Comparison of ENCODE assay signal across 10 mouse cellular contexts in genomic region chr5:125614348-125614747, GRCm38 (mm10).
DNase-seq lines count a peak whose midpoint lies in the region; ATAC-seq and TF ChIP-seq lines count a peak whose summit lies in the region.
"Had no signal": no experiment of that assay in that cellular context is flagged by ENCODE, and none has a peak within 500 bp of the region (broad histone marks: within the 10 kb centered on the region; RNA-seq: fewer than 3 reads in every experiment).

No protein-coding gene starts in this region.

- H3K9ac ChIP-seq in forebrain, postnatal 0 days, result no peak overlapping the region
- no peak overlapping the region for H3K9ac ChIP-seq in forebrain, embryonic 12.5 days
- no peak overlapping the region for H3K9ac ChIP-seq in liver, embryonic 13.5 days
- no peak overlapping the region for H3K9ac ChIP-seq in neural tube, embryonic 11.5 days (ENCODE audit: low read length)
- H3K9ac ChIP-seq: hindbrain, embryonic 15.5 days; limb, embryonic 13.5 days had no signal

- intact Hi-C loops in left cerebral cortex, postnatal 36 days (cut with DNase I), result no loop called here

- 38% methylated on average over 2 of the region's 2 CpGs for WGBS in forebrain, postnatal 0 days
- 38% methylated on average over 2 of the region's 2 CpGs for WGBS in forebrain, embryonic 12.5 days
- 25% methylated on average over 2 of the region's 2 CpGs for WGBS in liver, embryonic 13.5 days (ENCODE audit: insufficient replicate concordance)
- WGBS in neural tube, embryonic 11.5 days, result 57% methylated on average over 2 of the region's 2 CpGs

- H3K27ac ChIP-seq in forebrain, postnatal 0 days (ENCODE audit: low read depth, low read length), result no peak overlapping the region
- no peak overlapping the region for H3K27ac ChIP-seq in forebrain, embryonic 12.5 days
- no peak overlapping the region for H3K27ac ChIP-seq in liver, embryonic 13.5 days
- H3K27ac ChIP-seq in neural tube, embryonic 11.5 days (ENCODE audit: low read depth, low read length), result no peak overlapping the region
- H3K27ac ChIP-seq: hindbrain, embryonic 15.5 days; limb, embryonic 13.5 days had no signal

- H3K4me2 ChIP-seq in forebrain, postnatal 0 days (ENCODE audit: low read depth), result no peak overlapping the region
- no peak overlapping the region for H3K4me2 ChIP-seq in forebrain, embryonic 12.5 days
- H3K4me2 ChIP-seq in liver, embryonic 13.5 days, result no peak overlapping the region
- no peak overlapping the region for H3K4me2 ChIP-seq in neural tube, embryonic 11.5 days (ENCODE audit: low read depth)
- H3K4me2 ChIP-seq: hindbrain, embryonic 15.5 days; limb, embryonic 13.5 days had no signal

- H3K27me3 ChIP-seq in forebrain, postnatal 0 days (ENCODE audit: insufficient read depth, low read length), result no peaks in the 10 kb centered on the region
- no peaks in the 10 kb centered on the region for H3K27me3 ChIP-seq in forebrain, embryonic 12.5 days
- no peaks in the 10 kb centered on the region for H3K27me3 ChIP-seq in liver, embryonic 13.5 days
- no peaks in the 10 kb centered on the region for H3K27me3 ChIP-seq in neural tube, embryonic 11.5 days (ENCODE audit: control insufficient read depth, insufficient read depth, low read length)
- H3K27me3 ChIP-seq: hindbrain, embryonic 15.5 days; limb, embryonic 13.5 days had no signal

- DNase-seq in forebrain, postnatal 0 days, result peak; percentile 59
- peak; percentile 3 for DNase-seq in liver, embryonic 13.5 days
- DNase-seq in liver, result no peak
- DNase-seq in ZHBTc4 (ENCODE audit: low read depth, low spot score), result peak; percentile 75
- peak; percentile 46 for DNase-seq in neural tube, embryonic 11.5 days (ENCODE audit: low spot score)
- no peak for DNase-seq in right cerebral cortex, adult 2 months (ENCODE audit: low spot score in 2 of 2)
- DNase-seq in left cerebral cortex, postnatal 36 days (ENCODE audit: low spot score in 2 of 2), result no peak

- no peaks in the 10 kb centered on the region for H3K36me3 ChIP-seq in forebrain, postnatal 0 days (ENCODE audit: insufficient read depth)
- H3K36me3 ChIP-seq in forebrain, embryonic 12.5 days (replicated peaks), result no peaks in the 10 kb centered on the region
- H3K36me3 ChIP-seq in liver, embryonic 13.5 days, result no peaks in the 10 kb centered on the region
- no peaks in the 10 kb centered on the region for H3K36me3 ChIP-seq in neural tube, embryonic 11.5 days (ENCODE audit: control insufficient read depth, insufficient read depth, low read length)
- H3K36me3 ChIP-seq: hindbrain, embryonic 15.5 days; limb, embryonic 13.5 days had no signal

- TF ChIP-seq CTCF in forebrain, postnatal 0 days (IDR thresholded peaks at IDR 0.05; ENCODE audit: low read depth), result peak; percentile 70

- no peaks in the 10 kb centered on the region for H3K4me1 ChIP-seq in forebrain, postnatal 0 days (ENCODE audit: insufficient read depth)
- no peaks in the 10 kb centered on the region for H3K4me1 ChIP-seq in forebrain, embryonic 12.5 days
- H3K4me1 ChIP-seq in liver, embryonic 13.5 days (replicated peaks), result no peaks in the 10 kb centered on the region
- no peaks in the 10 kb centered on the region for H3K4me1 ChIP-seq in neural tube, embryonic 11.5 days (ENCODE audit: control insufficient read depth, insufficient read depth, low read length)
- H3K4me1 ChIP-seq: hindbrain, embryonic 15.5 days; limb, embryonic 13.5 days had no signal

- no peak for ATAC-seq in forebrain, postnatal 0 days
- ATAC-seq in forebrain, embryonic 12.5 days (ENCODE audit: low FRiP score), result no peak
- no peak for ATAC-seq in liver, embryonic 13.5 days (ENCODE audit: low read depth)
- no peak for ATAC-seq in neural tube, embryonic 11.5 days (ENCODE audit: insufficient read depth, low FRiP score, low TSS enrichment)

- H3K4me3 ChIP-seq in forebrain, postnatal 0 days (ENCODE audit: low read depth, low read length), result no peak overlapping the region
- H3K4me3 ChIP-seq in forebrain, embryonic 12.5 days (replicated peaks), result no peak overlapping the region
- no peak overlapping the region for H3K4me3 ChIP-seq in liver, embryonic 13.5 days (replicated peaks)
- no peak overlapping the region for H3K4me3 ChIP-seq in neural tube, embryonic 11.5 days (ENCODE audit: low read depth, low read length)
- H3K4me3 ChIP-seq: hindbrain, embryonic 15.5 days; limb, embryonic 13.5 days had no signal

- no peaks in the 10 kb centered on the region for H3K9me3 ChIP-seq in forebrain, postnatal 0 days (ENCODE audit: low read length)
- H3K9me3 ChIP-seq in forebrain, embryonic 12.5 days, result peaks cover 8% of the 10 kb centered on the region; the same call in 1 of the 2 replicates
- H3K9me3 ChIP-seq in liver, embryonic 13.5 days (replicated peaks), result peaks cover 36% of the 10 kb centered on the region
- no peaks in the 10 kb centered on the region for H3K9me3 ChIP-seq in neural tube, embryonic 11.5 days (ENCODE audit: control insufficient read depth, low read length)
- H3K9me3 ChIP-seq: hindbrain, embryonic 15.5 days had no signal

Comparison
In these comparisons a context has a peak if more than half of its experiments do, and no peak if none do; other contexts are left out.
1. DNase-seq: peak in forebrain, postnatal 0 days (single experiment), liver, embryonic 13.5 days (single experiment), ZHBTc4 (single experiment) and neural tube, embryonic 11.5 days (single experiment); none in liver (single experiment), right cerebral cortex, adult 2 months (0 of 2) and left cerebral cortex, postnatal 36 days (0 of 2).